Mouse (Mus musculus) ES-Bruce4 (cell line): Measurements from ENCODE around the gene Tbc1d2.

Experiments used
- CTCF ChIP-seq: IDR thresholded peaks from one replicate; pipeline ENCODE4 v1.8.1; 2011; ENCODE audit warnings: low read depth, low read length
- EP300 ChIP-seq: IDR thresholded peaks from 2 replicates; pipeline ENCODE4 v1.6.1; 2011; ENCODE audit warnings: low read depth, low read length; ENCODE audit not compliant: insufficient read depth
- POLR2A ChIP-seq: IDR thresholded peaks from one replicate; pipeline ENCODE4 v1.8.1; 2011; ENCODE audit warnings: low read length; ENCODE audit not compliant: insufficient read depth

GRCm38 (mm10) chr4:46565393-46565955 lies 84.5 kb downstream of the Tbc1d2 start:
- TF ChIP-seq CTCF (no peak), EP300 (no peak), POLR2A (no peak)
